In genomic region chr13:59092858-59093154, GRCm38 (mm10) we compare ENCODE assay signal across 8 mouse cellular contexts.
DNase-seq lines count a peak whose midpoint lies in the region; ATAC-seq lines count a peak whose summit lies in the region.

No protein-coding gene starts in this region.

- ATAC-seq in erythroblast, adult 5-6 weeks (replicated peaks; ENCODE audit: low FRiP score, poor library complexity, severe bottlenecking) = no peak

- peak; percentile 28 to 42 for DNase-seq in kidney, postnatal 4 days
- no peak for DNase-seq in kidney, postnatal 10 days
- peak; percentile 80 to 84 for DNase-seq in frontal cortex, postnatal 10 days (ENCODE audit: low spot score in 2 of 2)
- peak; percentile 84 to 85 for DNase-seq in left cerebral cortex, postnatal 36 days (ENCODE audit: low spot score in 2 of 2)
- DNase-seq in right cerebral cortex, adult 2 months (ENCODE audit: low spot score in 2 of 2) = peak; percentile 82 to 88
- DNase-seq in heart, postnatal 10 days = no peak
- DNase-seq in spleen, postnatal 14 days (ENCODE audit: low spot score in 2 of 2) = no peak

- intact Hi-C loops in left cerebral cortex, postnatal 36 days (cut with DNase I) = loop anchor here (5.0 kb wide), 1 partner anchor 49 kb away; no protein-coding TSS in a partner anchor
- intact Hi-C loops in heart, postnatal 10 days (cut with DNase I) = no loop called here

Comparison
In these comparisons a context has a peak if more than half of its experiments do, and no peak if none do; other contexts are left out.
1. DNase-seq: peak in kidney, postnatal 4 days (2 of 2), frontal cortex, postnatal 10 days (2 of 2), left cerebral cortex, postnatal 36 days (2 of 2) and right cerebral cortex, adult 2 months (2 of 2); none in kidney, postnatal 10 days (single experiment), heart, postnatal 10 days (0 of 2) and spleen, postnatal 14 days (0 of 2).